Mouse (Mus musculus) left cerebral cortex, postnatal 25 days (tissue): ENCODE results near the gene Spock2. TPM values are rescaled to one million over a fixed set of nuclear protein-coding genes. Genes with fewer than 3 reads are reported as not detected.

Source experiments
- DNase-seq, 2 experiments: peaks; one replicate each; pipeline ENCODE4 v3.0.0; 2022; ENCODE audit warnings: low spot score in 2 of 2, mixed read lengths in 1 of 2
- intact Hi-C: fragments of 180-260 bp; cut with DNase I; formaldehyde crosslinking; loops from one replicate; pipeline ENCODE4 v1.15.1; 2025
- total RNA-seq, 2 experiments: library from RNA; stranded (reverse); gene quantifications; 2 replicates each; pipeline ENCODE4 v1.2.3; 2021

Spock2 gene
- total RNA-seq = 100 to 1,000 TPM; 588 to 602 TPM

- peak; percentile 81 to 92 for DNase-seq
- intact Hi-C loops = loop anchor here (2.0 kb wide), 3 partner anchors 15 to 209 kb away; partner anchors contain the start of genes Anapc16 and Ascc1
Measured at GRCm38 (mm10) chr10:60106146-60106530, at the start of gene Spock2. TSS of gene Spock2 (plus strand) at chr10:60106219.

GRCm38 (mm10) chr10:60062173-60062572 lies 43.8 kb upstream of the Spock2 start:
- no peak for DNase-seq
- intact Hi-C loops = no loop called here

GRCm38 (mm10) chr10:60062931-60063330 lies 43.1 kb upstream of the Spock2 start:
- intact Hi-C loops = no loop called here
- no peak for DNase-seq

- intact Hi-C loops = loop anchor here (5.0 kb wide), 3 partner anchors 44 to 174 kb away; partner anchors contain the start of genes Anapc16 and Ascc1
- peak; percentile 26 to 39 for DNase-seq
Measured at GRCm38 (mm10) chr10:60066524-60066923, 39.5 kb upstream of the Spock2 start.

GRCm38 (mm10) chr10:60075159-60075558 lies 30.9 kb upstream of the Spock2 start:
- intact Hi-C loops = no loop called here
- DNase-seq = no peak

GRCm38 (mm10) chr10:60077226-60077625 lies 28.8 kb upstream of the Spock2 start:
- no peak for DNase-seq
- intact Hi-C loops = no loop called here

- intact Hi-C loops = no loop called here
- no peak for DNase-seq
Measured at GRCm38 (mm10) chr10:60077736-60078560, 28.1 kb upstream of the Spock2 start.

GRCm38 (mm10) chr10:60078561-60078917 lies 27.5 kb upstream of the Spock2 start:
- intact Hi-C loops = no loop called here
- peak; percentile 28 to 42 for DNase-seq

- DNase-seq = no peak
- intact Hi-C loops = no loop called here
Measured at GRCm38 (mm10) chr10:60080171-60080570, 25.8 kb upstream of the Spock2 start.

- intact Hi-C loops = no loop called here
- no peak for DNase-seq
Measured at GRCm38 (mm10) chr10:60080601-60080981, 25.4 kb upstream of the Spock2 start.

- no peak for DNase-seq
- intact Hi-C loops = no loop called here
Measured at GRCm38 (mm10) chr10:60080982-60081825, 24.8 kb upstream of the Spock2 start.

- intact Hi-C loops = no loop called here
Measured at GRCm38 (mm10) chr10:60081905-60082304, 24.1 kb upstream of the Spock2 start.

GRCm38 (mm10) chr10:60084065-60084464 lies 22.0 kb upstream of the Spock2 start:
- intact Hi-C loops = no loop called here
- no peak for DNase-seq

More at GRCm38 (mm10) chr10:60081905-60082304, 24.1 kb upstream of the Spock2 start:
- peak in 1 of 2 experiments; percentile 37 for DNase-seq

- intact Hi-C loops = no loop called here
- no peak for DNase-seq
Measured at GRCm38 (mm10) chr10:60092311-60092710, 13.7 kb upstream of the Spock2 start.

- no peak for DNase-seq
- intact Hi-C loops = no loop called here
Measured at GRCm38 (mm10) chr10:60093751-60094150, 12.3 kb upstream of the Spock2 start.

GRCm38 (mm10) chr10:60095558-60095957 lies 10.5 kb upstream of the Spock2 start:
- DNase-seq = no peak

GRCm38 (mm10) chr10:60096302-60096701 lies 9.7 kb upstream of the Spock2 start:
- DNase-seq = no peak
- intact Hi-C loops = no loop called here

More at GRCm38 (mm10) chr10:60095558-60095957, 10.5 kb upstream of the Spock2 start:
- intact Hi-C loops = no loop called here

GRCm38 (mm10) chr10:60097146-60097545 lies 8.9 kb upstream of the Spock2 start:
- intact Hi-C loops = no loop called here
- no peak for DNase-seq

- intact Hi-C loops = no loop called here
- DNase-seq = peak in 1 of 2 experiments; percentile 64
Measured at GRCm38 (mm10) chr10:60097774-60098173, 8.2 kb upstream of the Spock2 start.

- intact Hi-C loops = loop anchor here (2.0 kb wide), 3 partner anchors 15 to 209 kb away; partner anchors contain the start of genes Anapc16 and Ascc1
- no peak for DNase-seq
Measured at GRCm38 (mm10) chr10:60105391-60106145, 451 bp upstream of the Spock2 start.
